Mouse (Mus musculus): ENCODE data around the gene 1700056E22Rik. TPM values are rescaled to one million over a fixed set of nuclear protein-coding genes. Genes with fewer than 3 reads are reported as not detected.

Gene 1700056E22Rik
- polyA plus RNA-seq, 1 experiment from 2014 or later, result 0.83 TPM

- ATAC-seq (ENCODE audit: insufficient read depth) (no peak; the same call in 1 of the 2 replicates), DNase-seq (no peak)
- Histone ChIP-seq H3K9ac (no peak overlapping the region), H3K36me3 (ENCODE audit: insufficient read depth) (no peaks in the 10 kb centered on the region), H3K27me3 (ENCODE audit: insufficient read depth, low read length) (no peaks in the 10 kb centered on the region), H3K4me2 (no peak overlapping the region), H3K9me3 (ENCODE audit: low read depth, low read length) (no peaks in the 10 kb centered on the region), H3K4me3 (ENCODE audit: low read depth, low read length) (no peak overlapping the region), H3K4me1 (ENCODE audit: insufficient read depth) (no peaks in the 10 kb centered on the region), H3K27ac (ENCODE audit: low read depth) (no peak overlapping the region)
- WGBS, result 23% methylated on average over 6 of the region's 6 CpGs
- TF ChIP-seq CTCF (IDR thresholded peaks at IDR 0.05; ENCODE audit: low read depth), result no peak
These were observed 14.4 kb downstream of the 1700056E22Rik start for GRCm38 (mm10) chr1:184019722-184020107.

GRCm38 (mm10) chr1:184019042-184019721 lies 14.9 kb downstream of the 1700056E22Rik start:
- Histone ChIP-seq H3K9me3 (ENCODE audit: low read depth, low read length) (no peaks in the 10 kb centered on the region), H3K36me3 (ENCODE audit: insufficient read depth) (no peaks in the 10 kb centered on the region), H3K27me3 (ENCODE audit: insufficient read depth, low read length) (no peaks in the 10 kb centered on the region), H3K27ac (ENCODE audit: low read depth) (no peak overlapping the region), H3K4me3 (ENCODE audit: low read depth, low read length) (no peak overlapping the region), H3K4me2 (no peak overlapping the region), H3K4me1 (ENCODE audit: insufficient read depth) (no peaks in the 10 kb centered on the region), H3K9ac (no peak overlapping the region)
- ATAC-seq (ENCODE audit: insufficient read depth) (peak; percentile 63), DNase-seq (no peak)
- WGBS, result 44% methylated on average over 6 of the region's 6 CpGs
- no peak for TF ChIP-seq CTCF (IDR thresholded peaks at IDR 0.05; ENCODE audit: low read depth)

- TF ChIP-seq CTCF (IDR thresholded peaks at IDR 0.05; ENCODE audit: low read depth), result no peak
- Histone ChIP-seq H3K9ac (no peak overlapping the region), H3K27me3 (ENCODE audit: insufficient read depth, low read length) (no peaks in the 10 kb centered on the region), H3K36me3 (ENCODE audit: insufficient read depth) (no peaks in the 10 kb centered on the region), H3K4me1 (ENCODE audit: insufficient read depth) (no peaks in the 10 kb centered on the region), H3K9me3 (ENCODE audit: low read depth, low read length) (no peaks in the 10 kb centered on the region), H3K4me3 (ENCODE audit: low read depth, low read length) (no peak overlapping the region), H3K27ac (ENCODE audit: low read depth) (no peak overlapping the region), H3K4me2 (no peak overlapping the region)
- no peak for DNase-seq
- 80% methylated on average over 2 of the region's 2 CpGs for WGBS
- ATAC-seq (ENCODE audit: insufficient read depth), result no peak
These were observed 16.5 kb downstream of the 1700056E22Rik start for GRCm38 (mm10) chr1:184017606-184018005.

- Histone ChIP-seq H3K4me1 (ENCODE audit: insufficient read depth) (no peaks in the 10 kb centered on the region), H3K9me3 (ENCODE audit: low read depth, low read length) (no peaks in the 10 kb centered on the region), H3K9ac (no peak overlapping the region), H3K27ac (ENCODE audit: low read depth) (no peak overlapping the region), H3K36me3 (ENCODE audit: insufficient read depth) (no peaks in the 10 kb centered on the region), H3K4me3 (ENCODE audit: low read depth, low read length) (no peak overlapping the region), H3K27me3 (ENCODE audit: insufficient read depth, low read length) (no peaks in the 10 kb centered on the region), H3K4me2 (no peak overlapping the region)
- no peak for TF ChIP-seq CTCF (IDR thresholded peaks at IDR 0.05; ENCODE audit: low read depth)
- 58% methylated on average over 10 of the region's 10 CpGs for WGBS
- DNase-seq (no peak), ATAC-seq (ENCODE audit: insufficient read depth) (no peak)
These were observed 17.9 kb downstream of the 1700056E22Rik start for GRCm38 (mm10) chr1:184015995-184016730.

- TF ChIP-seq CTCF (IDR thresholded peaks at IDR 0.05; ENCODE audit: low read depth), result no peak
- Histone ChIP-seq H3K9ac (no peak overlapping the region), H3K4me2 (no peak overlapping the region), H3K36me3 (ENCODE audit: insufficient read depth) (no peaks in the 10 kb centered on the region), H3K9me3 (ENCODE audit: low read depth, low read length) (no peaks in the 10 kb centered on the region), H3K27me3 (ENCODE audit: insufficient read depth, low read length) (no peaks in the 10 kb centered on the region), H3K4me3 (ENCODE audit: low read depth, low read length) (no peak overlapping the region), H3K4me1 (ENCODE audit: insufficient read depth) (no peaks in the 10 kb centered on the region), H3K27ac (ENCODE audit: low read depth) (no peak overlapping the region)
- no peak for DNase-seq
- 68% methylated on average over 3 of the region's 3 CpGs for WGBS
- no peak for ATAC-seq (ENCODE audit: insufficient read depth)
These were observed 20.0 kb downstream of the 1700056E22Rik start for GRCm38 (mm10) chr1:184014091-184014490.

GRCm38 (mm10) chr1:184013106-184013505 lies 21.0 kb downstream of the 1700056E22Rik start, which contains the start of gene Dusp10:
Gene Dusp10 (plus strand): TSS chr1:184013302.
- TF ChIP-seq CTCF (IDR thresholded peaks at IDR 0.05; ENCODE audit: low read depth), result no peak

GRCm38 (mm10) chr1:184011311-184011710 lies 22.8 kb downstream of the 1700056E22Rik start:
- 95% methylated on average over 6 of the region's 6 CpGs for WGBS
- Histone ChIP-seq H3K4me2 (no peak overlapping the region), H3K27ac (ENCODE audit: low read depth) (no peak overlapping the region), H3K9ac (no peak overlapping the region), H3K36me3 (ENCODE audit: insufficient read depth) (no peaks in the 10 kb centered on the region), H3K27me3 (ENCODE audit: insufficient read depth, low read length) (no peaks in the 10 kb centered on the region), H3K4me3 (ENCODE audit: low read depth, low read length) (no peak overlapping the region), H3K9me3 (ENCODE audit: low read depth, low read length) (no peaks in the 10 kb centered on the region), H3K4me1 (ENCODE audit: insufficient read depth) (no peaks in the 10 kb centered on the region)
- TF ChIP-seq CTCF (IDR thresholded peaks at IDR 0.05; ENCODE audit: low read depth), result no peak
- ATAC-seq (ENCODE audit: insufficient read depth) (no peak), DNase-seq (no peak)

More at GRCm38 (mm10) chr1:184013106-184013505, 21.0 kb downstream of the 1700056E22Rik start, which contains the start of gene Dusp10:
- H3K36me3 ChIP-seq (ENCODE audit: insufficient read depth), result no peaks in the 10 kb centered on the region
- no peaks in the 10 kb centered on the region for H3K9me3 ChIP-seq (ENCODE audit: low read depth, low read length)
- H3K4me2 ChIP-seq, result no peak within 1 kb of the TSS
- DNase-seq, result no peak
- H3K4me1 ChIP-seq (ENCODE audit: insufficient read depth), result no peaks in the 10 kb centered on the region
- no peak within 1 kb of the TSS for H3K9ac ChIP-seq
- H3K27ac ChIP-seq (ENCODE audit: low read depth), result no peak within 1 kb of the TSS
- no peaks in the 10 kb centered on the region for H3K27me3 ChIP-seq (ENCODE audit: insufficient read depth, low read length)
- ATAC-seq (ENCODE audit: insufficient read depth), result no peak
- WGBS, result 82% methylated on average over 4 of the region's 4 CpGs
- H3K4me3 ChIP-seq (ENCODE audit: low read depth, low read length), result no peak within 1 kb of the TSS

Data from lung, embryonic 14.5 days (tissue).